Mouse (Mus musculus): ENCODE results near the gene Kmt5b. TPM values are rescaled to one million over a fixed set of nuclear protein-coding genes. Genes with fewer than 3 reads are reported as not detected.

The Kmt5b gene
- polyA plus RNA-seq, 1 experiment from 2014 or later = 56.7 TPM

DNA sequence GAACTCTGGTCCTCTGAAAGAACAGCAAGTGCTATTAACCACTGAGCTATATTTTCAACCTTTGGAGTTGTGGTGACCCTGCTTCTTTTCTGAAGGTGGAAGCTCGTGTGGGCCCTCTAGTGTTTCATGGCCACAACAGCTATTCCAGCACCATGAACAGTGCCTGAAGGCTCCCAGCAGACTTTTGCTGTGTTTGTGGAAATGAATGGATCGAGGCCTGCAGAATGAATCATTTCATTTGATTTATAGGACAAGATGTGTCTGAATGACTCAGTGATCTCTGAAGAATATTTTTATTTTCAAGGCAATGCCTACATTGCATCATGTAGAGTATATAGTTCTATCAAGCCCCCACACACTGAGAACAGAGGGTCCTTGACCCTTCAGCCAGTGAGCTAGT, 6.9 kb downstream of the Kmt5b start:
- no peak for ATAC-seq
- no peak overlapping the region for H3K9ac ChIP-seq (replicated peaks)
- H3K4me1 ChIP-seq (replicated peaks) = peaks cover 30% of the 10 kb centered on the region
- H3K27ac ChIP-seq = no peak overlapping the region
- H3K9me3 ChIP-seq = no peaks in the 10 kb centered on the region
- 83% methylated on average over 2 of the region's 2 CpGs for WGBS
- peaks cover 17% of the 10 kb centered on the region for H3K36me3 ChIP-seq
- no peak overlapping the region for H3K4me3 ChIP-seq (replicated peaks)
- H3K4me2 ChIP-seq (replicated peaks) = no peak overlapping the region
- no peaks in the 10 kb centered on the region for H3K27me3 ChIP-seq

DNA sequence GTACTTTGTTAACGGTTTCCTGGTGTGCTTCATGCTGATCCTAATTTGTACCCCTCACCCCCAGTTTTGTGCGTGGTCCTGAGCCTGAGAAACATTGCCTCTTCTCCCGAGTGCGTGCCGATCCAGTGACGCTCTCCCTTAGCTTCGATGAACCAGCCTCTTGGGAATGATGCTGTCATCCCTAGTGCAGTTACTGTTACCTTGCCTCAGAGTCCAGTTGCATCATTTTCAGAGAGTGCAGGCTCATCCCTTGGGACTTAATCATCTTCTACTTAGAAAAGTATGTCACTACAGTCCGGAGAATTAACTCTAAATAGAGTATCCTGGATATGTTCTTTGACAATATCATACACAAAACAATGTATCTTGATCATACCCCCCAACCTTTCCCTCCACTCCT, 11.5 kb downstream of the Kmt5b start:
- H3K9ac ChIP-seq (replicated peaks) = no peak overlapping the region

DNA sequence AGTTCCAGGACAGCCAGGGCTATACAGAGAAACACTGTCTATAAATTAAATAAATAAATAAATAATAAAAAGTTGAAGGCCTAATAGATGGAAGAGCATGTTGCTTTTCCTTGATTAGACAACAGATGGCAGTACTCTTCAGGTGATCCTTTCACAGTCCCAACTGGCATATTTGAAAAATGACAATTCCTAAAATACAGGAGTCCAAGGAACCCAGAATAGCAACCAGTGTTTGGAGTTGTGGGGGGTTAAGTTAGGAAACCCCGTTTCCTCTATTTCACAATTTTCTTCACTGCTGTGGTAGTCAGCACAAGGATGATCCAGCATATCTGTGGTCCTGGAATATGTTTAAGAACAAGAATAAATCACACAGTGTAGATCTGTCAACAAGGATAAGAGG, 22.9 kb downstream of the Kmt5b start:
- Histone ChIP-seq H3K4me3 (replicated peaks) (no peak overlapping the region), H3K4me1 (replicated peaks) (no peaks in the 10 kb centered on the region), H3K9me3 (no peaks in the 10 kb centered on the region), H3K4me2 (replicated peaks) (no peak overlapping the region), H3K27me3 (no peaks in the 10 kb centered on the region), H3K9ac (replicated peaks) (no peak overlapping the region), H3K27ac (no peak overlapping the region), H3K36me3 (peaks cover 53% of the 10 kb centered on the region)
- 93% methylated on average over 1 of the region's 1 CpGs for WGBS
- ATAC-seq = no peak

More for the DNA sequence above, 11.5 kb downstream of the Kmt5b start:
- no peak overlapping the region for H3K4me2 ChIP-seq (replicated peaks)
- H3K4me1 ChIP-seq (replicated peaks) = peaks cover 12% of the 10 kb centered on the region; the same call in 1 of the 2 replicates
- no peaks in the 10 kb centered on the region for H3K27me3 ChIP-seq
- no peak overlapping the region for H3K4me3 ChIP-seq (replicated peaks)
- 93% methylated on average over 8 of the region's 8 CpGs for WGBS
- ATAC-seq = no peak
- peaks cover 23% of the 10 kb centered on the region for H3K36me3 ChIP-seq
- H3K9me3 ChIP-seq = no peaks in the 10 kb centered on the region
- no peak overlapping the region for H3K27ac ChIP-seq

DNA sequence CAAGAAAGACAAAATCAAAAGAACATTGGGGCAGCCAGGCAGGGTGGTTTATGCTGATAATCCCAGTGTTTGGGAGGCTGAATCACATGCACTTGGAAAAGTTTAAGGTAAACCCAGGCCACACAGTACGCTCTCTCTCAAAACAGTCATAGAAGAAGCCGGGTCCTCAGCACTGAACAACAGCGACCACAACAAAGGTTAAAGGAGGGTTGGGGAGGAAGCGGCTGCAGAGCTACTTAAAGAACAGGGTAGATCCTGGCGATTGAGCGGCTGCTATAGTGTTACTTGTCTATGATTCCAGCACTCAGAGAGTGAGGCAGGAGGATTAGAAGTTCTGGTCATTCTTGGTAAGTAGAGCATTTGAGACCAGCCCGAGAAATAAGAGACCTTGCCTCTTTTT, 38.3 kb downstream of the Kmt5b start:
- WGBS = 91% methylated on average over 7 of the region's 7 CpGs
- peaks cover 89% of the 10 kb centered on the region for H3K36me3 ChIP-seq
- no peak for ATAC-seq
- no peak overlapping the region for H3K9ac ChIP-seq (replicated peaks)
- no peaks in the 10 kb centered on the region for H3K4me1 ChIP-seq (replicated peaks)
- no peak overlapping the region for H3K4me2 ChIP-seq (replicated peaks)
- H3K4me3 ChIP-seq (replicated peaks) = no peak overlapping the region
- no peaks in the 10 kb centered on the region for H3K9me3 ChIP-seq
- H3K27me3 ChIP-seq = no peaks in the 10 kb centered on the region
- H3K27ac ChIP-seq = no peak overlapping the region

DNA sequence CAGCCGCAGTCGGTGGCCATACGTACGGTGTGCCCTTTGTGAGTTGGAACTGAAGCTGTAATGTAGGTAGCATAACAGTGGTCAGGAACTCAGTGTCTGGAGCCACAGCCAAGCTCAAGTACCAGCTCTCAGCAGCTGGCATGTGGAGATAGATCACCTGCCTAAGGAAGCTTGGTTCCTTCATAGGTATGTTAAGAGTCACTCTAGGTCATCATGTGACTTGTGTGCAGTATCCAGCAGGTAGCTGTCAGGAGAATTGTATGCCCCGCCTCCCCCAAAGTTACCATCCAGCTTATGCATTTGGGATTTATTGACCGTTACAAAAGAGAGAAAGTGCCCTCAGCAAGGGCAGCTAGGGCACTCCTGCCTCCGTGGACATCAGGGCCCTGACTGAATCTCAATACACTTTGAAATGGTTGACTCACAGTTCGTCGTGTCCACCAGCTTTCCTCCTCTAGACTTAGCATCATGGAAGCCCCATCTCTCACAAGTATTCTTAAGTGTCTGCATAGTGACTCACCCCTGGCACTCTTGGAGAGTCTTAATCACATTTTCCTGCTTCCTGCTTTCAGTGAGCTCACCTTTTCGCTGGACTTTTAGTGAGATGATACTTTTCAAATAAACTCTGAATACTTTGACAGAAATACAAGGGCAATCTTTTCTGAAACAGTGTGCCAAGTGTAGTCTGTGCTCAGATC, 43.5 kb downstream of the Kmt5b start:
- 96% methylated on average over 10 of the region's 10 CpGs for WGBS
- Histone ChIP-seq H3K36me3 (peaks cover 91% of the 10 kb centered on the region), H3K4me1 (replicated peaks) (no peaks in the 10 kb centered on the region), H3K27ac (no peak overlapping the region), H3K9ac (replicated peaks) (no peak overlapping the region), H3K27me3 (no peaks in the 10 kb centered on the region), H3K4me3 (replicated peaks) (no peak overlapping the region), H3K4me2 (replicated peaks) (no peak overlapping the region), H3K9me3 (no peaks in the 10 kb centered on the region)
- ATAC-seq = no peak

DNA sequence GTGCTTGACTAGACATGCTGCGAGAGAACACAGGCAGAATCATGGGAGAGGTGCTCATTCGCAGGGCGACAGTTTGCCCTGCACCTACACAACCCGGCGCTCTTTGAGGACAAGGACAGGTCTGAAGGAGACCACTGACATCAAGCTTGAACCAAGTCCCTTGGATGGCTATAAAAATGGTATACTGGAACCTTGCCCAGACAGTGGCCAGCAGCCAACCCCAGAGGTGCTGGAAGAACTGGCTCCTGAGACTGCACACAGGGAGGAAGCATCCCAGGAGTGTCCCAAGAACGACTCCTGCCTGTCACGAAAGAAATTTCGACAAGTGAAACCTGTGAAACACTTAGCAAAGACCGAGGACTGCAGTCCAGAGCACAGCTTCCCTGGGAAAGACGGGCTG, 47.2 kb downstream of the Kmt5b start:
- no peak overlapping the region for H3K4me2 ChIP-seq (replicated peaks)
- no peaks in the 10 kb centered on the region for H3K4me1 ChIP-seq (replicated peaks)
- peaks cover 75% of the 10 kb centered on the region for H3K36me3 ChIP-seq
- no peak overlapping the region for H3K9ac ChIP-seq (replicated peaks)
- no peaks in the 10 kb centered on the region for H3K9me3 ChIP-seq
- no peak overlapping the region for H3K4me3 ChIP-seq (replicated peaks)
- WGBS = 94% methylated on average over 10 of the region's 10 CpGs
- H3K27me3 ChIP-seq = no peaks in the 10 kb centered on the region
- ATAC-seq = no peak
- no peak overlapping the region for H3K27ac ChIP-seq

DNA sequence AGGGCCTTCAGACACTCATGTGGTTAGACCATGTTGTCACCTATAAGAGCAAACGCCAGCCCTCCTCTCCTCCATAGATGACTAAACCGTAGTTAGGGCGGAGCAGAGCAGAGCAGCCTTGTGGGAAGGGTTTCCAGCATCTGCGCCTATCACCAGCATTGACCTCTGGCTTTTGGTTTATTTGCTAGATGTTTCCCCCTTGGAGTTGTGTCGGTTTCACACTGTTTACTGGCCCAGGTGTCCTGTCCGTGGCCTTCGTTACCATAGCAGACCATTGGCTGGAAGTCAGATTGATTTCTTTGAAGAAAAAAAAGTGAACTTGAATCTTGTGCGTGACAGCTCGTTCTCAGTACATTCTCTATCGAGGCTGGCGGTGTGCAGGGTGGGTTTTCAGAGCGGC, 48.6 kb downstream of the Kmt5b start:
- peaks cover 62% of the 10 kb centered on the region for H3K36me3 ChIP-seq
- no peak overlapping the region for H3K9ac ChIP-seq (replicated peaks)
- no peaks in the 10 kb centered on the region for H3K27me3 ChIP-seq
- no peak for ATAC-seq
- H3K27ac ChIP-seq = no peak overlapping the region
- no peaks in the 10 kb centered on the region for H3K4me1 ChIP-seq (replicated peaks)
- H3K4me2 ChIP-seq (replicated peaks) = no peak overlapping the region
- H3K9me3 ChIP-seq = no peaks in the 10 kb centered on the region
- H3K4me3 ChIP-seq (replicated peaks) = no peak overlapping the region
- 90% methylated on average over 12 of the region's 12 CpGs for WGBS

DNA sequence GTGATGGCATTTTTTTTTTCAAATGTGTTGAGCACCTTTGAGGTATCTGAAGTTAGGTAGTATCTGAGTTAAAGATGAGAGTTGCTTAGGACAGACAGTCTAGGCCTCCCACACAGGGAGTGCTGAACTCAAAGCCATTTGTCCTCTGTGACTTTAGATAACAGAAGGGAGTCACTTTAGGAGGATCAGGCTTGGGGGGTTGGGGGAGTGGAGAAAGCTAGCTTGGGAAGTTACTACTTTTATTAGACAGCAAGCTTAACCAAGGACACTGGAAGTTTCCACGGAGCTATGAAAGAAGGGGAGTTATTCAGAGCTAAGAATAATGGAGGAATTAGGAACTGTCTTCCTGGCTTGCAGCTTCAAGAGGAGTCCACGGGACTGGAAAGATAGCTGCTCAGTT, 51.9 kb downstream of the Kmt5b start:
- WGBS = 63% methylated on average over 2 of the region's 2 CpGs
- Histone ChIP-seq H3K27ac (no peak overlapping the region), H3K9ac (replicated peaks) (no peak overlapping the region), H3K9me3 (no peaks in the 10 kb centered on the region), H3K4me2 (replicated peaks) (no peak overlapping the region), H3K4me3 (replicated peaks) (no peak overlapping the region), H3K36me3 (peaks cover 37% of the 10 kb centered on the region), H3K4me1 (replicated peaks) (no peaks in the 10 kb centered on the region), H3K27me3 (no peaks in the 10 kb centered on the region)
- no peak for ATAC-seq

DNA sequence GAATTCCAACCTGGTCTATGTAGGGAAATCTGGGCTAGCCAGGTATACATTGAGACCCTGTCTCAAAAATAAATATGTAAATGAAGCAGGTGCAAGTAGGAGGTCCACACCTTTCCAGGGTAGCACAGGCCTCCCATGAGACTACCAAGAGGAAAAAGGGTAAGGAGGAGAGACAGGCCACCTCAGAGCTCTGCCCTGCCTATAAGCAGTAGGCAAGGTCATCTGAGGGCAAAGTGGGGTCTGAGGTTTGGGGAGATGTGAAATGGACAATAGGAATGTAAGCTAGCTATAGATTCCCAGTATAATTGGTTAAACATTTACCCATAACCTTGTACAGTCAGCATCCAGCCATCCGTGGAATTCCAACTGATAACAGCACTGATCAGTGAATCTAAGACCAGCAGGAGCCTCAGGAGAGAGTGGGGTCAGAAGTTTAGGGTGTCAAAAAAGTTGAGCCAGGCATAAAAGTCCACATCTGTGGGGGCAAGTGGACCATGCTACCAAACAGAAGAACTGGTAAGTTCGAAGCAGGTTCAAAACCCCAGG, 52.8 kb downstream of the Kmt5b start:
- Histone ChIP-seq H3K4me2 (replicated peaks) (no peak overlapping the region), H3K36me3 (peaks cover 28% of the 10 kb centered on the region), H3K27me3 (no peaks in the 10 kb centered on the region), H3K4me1 (replicated peaks) (no peaks in the 10 kb centered on the region), H3K27ac (no peak overlapping the region), H3K9me3 (no peaks in the 10 kb centered on the region), H3K9ac (replicated peaks) (no peak overlapping the region), H3K4me3 (replicated peaks) (no peak overlapping the region)
- no peak for ATAC-seq
- 86% methylated on average over 2 of the region's 2 CpGs for WGBS

DNA sequence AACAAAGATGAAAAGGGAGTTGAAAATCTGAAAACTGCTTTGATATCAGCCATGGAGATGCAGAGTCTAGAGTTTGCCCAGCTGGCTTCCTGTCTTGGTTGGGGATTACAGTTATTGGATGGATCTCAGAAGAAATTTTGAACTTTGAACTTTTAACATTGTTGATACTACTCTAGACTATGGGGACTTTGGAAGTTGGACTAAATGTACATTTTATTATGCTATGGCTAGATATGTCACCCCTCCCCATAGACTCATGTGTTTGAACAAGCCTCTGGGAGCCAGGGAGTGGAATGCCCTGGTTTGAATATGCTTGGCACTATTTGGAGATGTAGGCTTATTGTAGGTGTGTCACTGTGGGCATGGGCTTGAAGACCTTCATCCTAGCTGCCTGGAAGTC, 57.8 kb downstream of the Kmt5b start:
- Histone ChIP-seq H3K4me2 (replicated peaks) (no peak overlapping the region), H3K27ac (no peak overlapping the region), H3K36me3 (no peaks in the 10 kb centered on the region), H3K9me3 (no peaks in the 10 kb centered on the region), H3K27me3 (no peaks in the 10 kb centered on the region), H3K9ac (replicated peaks) (no peak overlapping the region), H3K4me3 (replicated peaks) (no peak overlapping the region), H3K4me1 (replicated peaks) (no peaks in the 10 kb centered on the region)
- ATAC-seq = no peak

DNA sequence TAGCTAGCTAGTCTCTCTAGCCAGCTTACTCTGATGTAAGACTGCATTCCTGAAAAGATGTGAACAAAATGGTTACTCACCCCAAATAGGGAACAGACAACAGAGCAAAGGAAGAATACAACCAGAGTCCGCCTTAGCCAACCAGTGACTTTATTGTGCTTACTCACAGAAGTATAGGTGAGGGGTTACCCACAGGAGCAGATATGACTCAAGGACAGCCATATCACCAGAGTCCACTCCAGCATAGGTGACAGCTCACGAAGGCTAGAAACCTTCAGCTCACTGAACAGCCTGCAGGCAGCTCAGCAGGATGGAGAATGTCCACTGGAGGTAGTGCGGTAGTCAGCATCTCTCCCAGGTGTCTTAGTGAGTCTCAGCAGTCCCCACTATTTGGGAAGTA, 62.6 kb downstream of the Kmt5b start:
- H3K9me3 ChIP-seq = no peaks in the 10 kb centered on the region
- 81% methylated on average over 3 of the region's 3 CpGs for WGBS
- H3K9ac ChIP-seq (replicated peaks) = no peak overlapping the region
- no peaks in the 10 kb centered on the region for H3K27me3 ChIP-seq
- no peaks in the 10 kb centered on the region for H3K36me3 ChIP-seq
- ATAC-seq = no peak
- no peak overlapping the region for H3K4me2 ChIP-seq (replicated peaks)
- no peak overlapping the region for H3K4me3 ChIP-seq (replicated peaks)
- no peaks in the 10 kb centered on the region for H3K4me1 ChIP-seq (replicated peaks)
- no peak overlapping the region for H3K27ac ChIP-seq

DNA sequence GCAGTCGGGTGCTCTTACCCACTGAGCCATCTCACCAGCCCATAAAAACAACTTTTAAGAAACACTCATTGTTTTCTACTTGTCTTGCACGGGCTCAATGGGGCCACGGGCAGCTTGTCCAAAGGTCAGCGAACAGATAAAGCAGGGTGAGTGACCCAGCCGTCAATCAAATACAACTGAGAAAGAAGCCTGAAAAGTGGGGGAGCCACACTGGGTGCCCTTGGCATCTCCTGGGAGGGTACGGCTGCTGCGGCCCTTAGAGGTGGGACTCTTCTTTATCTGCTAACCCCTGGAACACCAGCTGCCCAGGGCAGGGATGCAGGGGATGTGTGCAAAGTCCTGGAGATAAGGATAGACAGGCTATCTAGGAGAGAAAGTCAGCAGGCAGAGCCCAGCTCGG, 64.5 kb downstream of the Kmt5b start:
- Histone ChIP-seq H3K4me1 (replicated peaks) (no peaks in the 10 kb centered on the region), H3K4me2 (replicated peaks) (no peak overlapping the region), H3K9ac (replicated peaks) (no peak overlapping the region), H3K27ac (no peak overlapping the region), H3K9me3 (no peaks in the 10 kb centered on the region), H3K27me3 (no peaks in the 10 kb centered on the region), H3K4me3 (replicated peaks) (no peak overlapping the region), H3K36me3 (no peaks in the 10 kb centered on the region)
- 67% methylated on average over 8 of the region's 8 CpGs for WGBS
- no peak for ATAC-seq

DNA sequence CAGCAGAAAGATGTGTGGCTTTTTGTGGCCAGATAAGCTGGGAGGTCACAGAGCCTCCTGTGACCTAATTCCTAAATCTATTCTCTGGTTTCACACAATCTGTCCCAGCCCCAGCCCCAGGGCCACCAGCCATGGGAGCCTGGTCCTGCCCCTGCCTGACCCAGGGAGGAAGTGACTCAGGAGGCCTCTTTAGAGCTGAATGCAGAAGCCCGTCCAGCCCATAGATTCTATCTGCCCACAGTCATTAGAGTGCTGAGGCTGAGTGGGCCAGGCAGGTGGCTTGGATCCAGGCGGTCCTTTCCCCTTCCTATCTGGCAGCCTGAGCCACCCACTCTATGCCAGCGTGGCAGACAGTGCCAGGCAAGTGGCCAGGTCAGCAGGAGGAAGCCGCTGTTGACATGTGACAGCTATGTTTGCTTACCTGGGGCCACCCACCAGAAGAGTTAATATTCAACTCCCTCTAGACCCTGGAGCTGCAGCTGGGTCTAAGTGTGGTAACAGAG, 65.7 kb downstream of the Kmt5b start:
- Histone ChIP-seq H3K4me1 (replicated peaks) (no peaks in the 10 kb centered on the region), H3K9me3 (no peaks in the 10 kb centered on the region), H3K4me3 (replicated peaks) (no peak overlapping the region), H3K36me3 (no peaks in the 10 kb centered on the region), H3K27ac (no peak overlapping the region), H3K27me3 (no peaks in the 10 kb centered on the region), H3K4me2 (replicated peaks) (no peak overlapping the region), H3K9ac (replicated peaks) (no peak overlapping the region)
- ATAC-seq = no peak
- WGBS = 86% methylated on average over 4 of the region's 4 CpGs

All from midbrain, embryonic 13.5 days (tissue).